ENCODE assay signal across 8 mouse cellular contexts in the genomic region with DNA sequence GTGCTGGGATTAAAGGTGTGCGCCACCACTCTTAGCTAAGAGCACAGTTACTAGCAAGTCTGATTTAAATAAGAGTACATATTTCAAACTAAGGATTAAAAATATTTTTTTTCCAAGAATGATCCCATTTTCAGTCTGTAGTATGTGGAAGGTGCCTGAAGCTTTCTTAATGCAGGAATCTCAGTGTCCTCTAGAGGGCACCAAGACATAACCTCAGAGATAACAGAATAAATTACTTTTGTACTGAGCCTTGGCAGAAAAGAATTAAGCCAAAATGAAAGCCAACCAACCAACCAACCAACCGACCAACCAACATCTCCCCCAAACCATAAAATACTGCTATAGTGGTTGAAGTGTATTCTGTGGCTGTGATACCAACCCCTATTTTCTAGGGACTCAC. TPM values are rescaled to one million over a fixed set of nuclear protein-coding genes. Genes with fewer than 3 reads are reported as not detected.
A peak's percentile ranks its signal among the peaks of the same experiment; 100 is the strongest.
DNase-seq lines count a peak whose midpoint lies in the region; ATAC-seq and TF ChIP-seq lines count a peak whose summit lies in the region.

No protein-coding gene starts in this region.

- no peak overlapping the region for H3K4me3 ChIP-seq in hindbrain, postnatal 0 days (ENCODE audit: low read length)
- no peak overlapping the region for H3K4me3 ChIP-seq in hindbrain, embryonic 10.5 days
- H3K4me3 ChIP-seq in ES-E14 (ENCODE audit: insufficient read depth in 1 of 2, low read depth in 1 of 2, low read length in 2 of 2, poor library complexity in 1 of 2, severe bottlenecking in 1 of 2): no peak overlapping the region

- H3K4me1 ChIP-seq in hindbrain, postnatal 0 days (ENCODE audit: insufficient read depth, low read length): no peaks in the 10 kb centered on the region
- H3K4me1 ChIP-seq in hindbrain, embryonic 10.5 days (replicated peaks): no peaks in the 10 kb centered on the region
- H3K4me1 ChIP-seq in ES-E14 (ENCODE audit: control insufficient read depth in 2 of 2, insufficient read depth in 2 of 2, low read length in 2 of 2, poor library complexity in 1 of 2): no peaks in the 10 kb centered on the region

- H3K27ac ChIP-seq in hindbrain, postnatal 0 days: no peak overlapping the region
- H3K27ac ChIP-seq in hindbrain, embryonic 10.5 days: no peak overlapping the region
- H3K27ac ChIP-seq in ES-E14 (ENCODE audit: insufficient read depth, low read depth, low read length, poor library complexity, severe bottlenecking): no peak overlapping the region

- peak; percentile 81 for DNase-seq in hindbrain, postnatal 0 days (ENCODE audit: low spot score)
- no peak for DNase-seq in hindbrain, embryonic 10.5 days (ENCODE audit: low spot score)
- peak; percentile 79 for DNase-seq in 3T3-L1 (ENCODE audit: low read depth, low spot score)
- DNase-seq in ES-E14 (ENCODE audit: low read depth, low spot score): peak; percentile 40
- peak; percentile 16 to 64 for DNase-seq in cerebellum, postnatal 36 days
- peak; percentile 7 to 19 for DNase-seq in kidney, postnatal 4 days
- peak; percentile 26 for DNase-seq in retina, adult 2 months (ENCODE audit: low read depth, low spot score)
- DNase-seq in adrenal gland, adult 8-10 months: no peak

- 0 out of 2 replicates have a peak, but pooled peaks cover 7% of the 10 kb centered on the region for H3K36me3 ChIP-seq in hindbrain, postnatal 0 days (ENCODE audit: insufficient read depth, low read length)
- no peaks in the 10 kb centered on the region for H3K36me3 ChIP-seq in hindbrain, embryonic 10.5 days
- H3K36me3 ChIP-seq in ES-E14 (ENCODE audit: control insufficient read depth, insufficient read depth, low read length, poor library complexity, severe bottlenecking): no peaks in the 10 kb centered on the region; the same call in 1 of the 2 replicates

- H3K4me2 ChIP-seq in hindbrain, postnatal 0 days (ENCODE audit: low read depth, low read length): no peak overlapping the region

- in situ Hi-C loops in ES-E14 (cut with MboI; ENCODE audit: low sequenced_read_pairs in 2 of 2, unreplicated experiment in 2 of 2): no loop called here

- TF ChIP-seq CTCF in hindbrain, postnatal 0 days (IDR thresholded peaks at IDR 0.05; ENCODE audit: low read depth): peak; percentile 81

- H3K9me3 ChIP-seq in hindbrain, postnatal 0 days (ENCODE audit: low read length): no peaks in the 10 kb centered on the region
- H3K9me3 ChIP-seq in hindbrain, embryonic 10.5 days: no peaks in the 10 kb centered on the region
- no peaks in the 10 kb centered on the region for H3K9me3 ChIP-seq in ES-E14 (ENCODE audit: control insufficient read depth, insufficient read depth, low read depth, low read length)

- peak; percentile 45; the same call in 1 of the 2 replicates for ATAC-seq in hindbrain, postnatal 0 days

- H3K27me3 ChIP-seq in hindbrain, postnatal 0 days (ENCODE audit: insufficient read depth, low read length): no peaks in the 10 kb centered on the region
- H3K27me3 ChIP-seq in hindbrain, embryonic 10.5 days (ENCODE audit: insufficient read depth, poor library complexity, severe bottlenecking): no peaks in the 10 kb centered on the region

- 52% methylated on average over 2 of the region's 2 CpGs for WGBS in hindbrain, postnatal 0 days
- 61% methylated on average over 2 of the region's 2 CpGs for WGBS in hindbrain, embryonic 10.5 days

- no peak overlapping the region for H3K9ac ChIP-seq in hindbrain, postnatal 0 days (replicated peaks; ENCODE audit: low read length)
- no peak overlapping the region for H3K9ac ChIP-seq in ES-E14 (ENCODE audit: insufficient read depth, low read depth, low read length, poor library complexity, severe bottlenecking)

TF ChIP-seq in ES-E14, 5 proteins besides CTCF, POLR2A, EP300 and RAD21:
- no peak for TF ChIP-seq HCFC1 (IDR thresholded peaks at IDR 0.05; ENCODE audit: borderline replicate concordance, insufficient read depth, low read length)
- no peak for TF ChIP-seq CHD2 (IDR thresholded peaks at IDR 0.05; ENCODE audit: low read depth, low read length)
- TF ChIP-seq ZNF384 (IDR thresholded peaks at IDR 0.05; ENCODE audit: low read depth, low read length): no peak
- TF ChIP-seq MAFK (IDR thresholded peaks at IDR 0.05; ENCODE audit: insufficient read depth, low read depth, low read length): no peak
- peak; percentile 53; the same call in 1 of the 2 replicates for TF ChIP-seq ZC3H11A (IDR thresholded peaks at IDR 0.05; ENCODE audit: borderline replicate concordance, low read depth, low read length)

RNA-seq across cellular contexts. Expression of a gene that starts 57.7 kb away (rescaled TPM):
- total RNA-seq in hindbrain, postnatal 0 days (2014; rRNA removed): 45.6 and 51.2 TPM in 2 replicates
- 8.3 and 8.6 TPM in 2 replicates for polyA plus RNA-seq in hindbrain, postnatal 0 days (2015; fragmentation: Nextera tagmentation; extraction: Ambion mirVana)
- polyA plus RNA-seq in hindbrain, embryonic 10.5 days (2016; fragmentation: Nextera tagmentation; extraction: Ambion mirVana): 5.4 and 5.6 TPM in 2 replicates
- total RNA-seq in ES-E14 (2012; rRNA removed): 19.0 and 24.0 TPM in 2 replicates
- total RNA-seq in adrenal gland, adult 8-10 months (2022): 100 to 1,000 TPM in 1 of 4 experiments, 10 to 100 TPM in 3; 89.9 to 102 (median 95.5) TPM

Comparison
In these comparisons a context has a peak if more than half of its experiments do, and no peak if none do; other contexts are left out.
1. DNase-seq: peak in hindbrain, postnatal 0 days (single experiment), 3T3-L1 (single experiment), ES-E14 (single experiment), cerebellum, postnatal 36 days (2 of 2), kidney, postnatal 4 days (2 of 2) and retina, adult 2 months (single experiment); none in hindbrain, embryonic 10.5 days (single experiment) and adrenal gland, adult 8-10 months (single experiment).